Mouse (Mus musculus): ENCODE data around the gene Rbm3. TPM values are rescaled to one million over a fixed set of nuclear protein-coding genes. Genes with fewer than 3 reads are reported as not detected.
A peak's percentile ranks its signal among the peaks of the same experiment; 100 is the strongest.

Rbm3 gene
- total and polyA plus RNA-seq, 3 experiments = 750 to 1,021 TPM; not detected in 1

DNA sequence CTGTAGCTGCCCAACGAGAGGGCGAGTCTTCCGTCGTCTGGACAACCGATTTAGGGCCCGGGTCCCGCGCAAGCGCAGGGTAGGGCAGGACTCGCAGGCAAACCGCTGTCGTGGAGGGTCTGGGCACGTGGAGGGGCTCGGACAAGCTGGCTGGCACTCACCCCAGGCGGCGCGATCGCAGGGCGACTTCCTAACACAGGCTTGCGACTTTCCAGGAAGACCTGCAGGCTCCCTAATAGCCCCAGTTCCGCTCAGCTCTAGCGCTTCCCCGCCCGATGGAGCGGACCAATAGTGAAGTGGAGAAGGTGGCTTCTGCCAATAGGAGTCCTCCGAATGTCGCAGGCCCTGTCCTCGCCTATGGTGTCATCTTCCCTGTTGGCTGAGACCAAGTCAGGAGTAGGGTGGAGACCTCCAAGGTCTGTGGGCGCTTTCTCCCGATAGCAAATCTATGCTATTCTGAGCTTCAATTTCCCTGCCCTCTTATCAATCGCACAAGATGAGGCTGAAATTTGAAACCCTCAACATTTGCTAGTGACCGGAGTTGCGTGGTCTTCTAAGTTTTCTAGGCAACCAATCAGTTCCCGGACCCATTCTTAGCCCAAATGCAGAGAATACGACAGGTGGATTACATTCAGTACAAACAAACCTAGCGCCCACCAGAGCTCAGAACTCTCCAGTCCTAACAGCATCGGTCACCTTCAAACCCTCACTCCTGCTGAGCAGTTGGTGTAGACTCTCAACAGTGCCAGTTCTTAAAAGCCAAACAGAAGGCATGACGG lies 47.1 kb upstream of the Rbm3 start (continued):
- TF ChIP-seq UBTF (IDR thresholded peaks at IDR 0.05; ENCODE audit: borderline replicate concordance, insufficient read depth, low read depth, low read length) = no peak
- TF ChIP-seq RCOR1 (IDR thresholded peaks at IDR 0.05; ENCODE audit: low read depth, low read length) = peak; percentile 73
- TF ChIP-seq BHLHE40 (IDR thresholded peaks at IDR 0.05; ENCODE audit: borderline replicate concordance, low read depth, low read length) = no peak; the same call in 1 of the 2 replicates
- no peak for TF ChIP-seq MYC (IDR thresholded peaks at IDR 0.05; ENCODE audit: low read depth, low read length)

GRCm38 (mm10) chrX:8192126-8192639 lies 46.5 kb upstream of the Rbm3 start:
- Histone ChIP-seq H3K9me3 (replicated peaks; ENCODE audit: insufficient read depth, low read length) (no peaks in the 10 kb centered on the region), H3K27ac (ENCODE audit: control insufficient read depth, low read depth, low read length) (peak overlapping the region; percentile 67), H3K36me3 (ENCODE audit: control insufficient read depth in 1 of 2, insufficient read depth in 2 of 2, low read length in 2 of 2) (peaks cover 0 to 7% of the 10 kb centered on the region in 2 experiments; a peak in 2 of 4 replicates), H3K4me1 (ENCODE audit: control insufficient read depth in 1 of 2, insufficient read depth in 2 of 2, low read length in 2 of 2) (peaks cover 2 to 16% of the 10 kb centered on the region in 2 experiments), H3K9ac (ENCODE audit: control insufficient read depth, low read depth, low read length, poor library complexity, severe bottlenecking) (peak overlapping the region; percentile 92), H3K79me2 (ENCODE audit: control insufficient read depth, insufficient read depth, low read length, poor library complexity) (peaks cover 10% of the 10 kb centered on the region), H3K4me3 (ENCODE audit: control insufficient read depth in 1 of 2, insufficient read depth in 1 of 2, low read depth in 2 of 2, low read length in 2 of 2) (peak overlapping the region; percentile 77 to 91), H3K27me3 (ENCODE audit: control insufficient read depth in 1 of 2, insufficient read depth in 2 of 2, low read length in 2 of 2) (no peaks in the 10 kb centered on the region)
- DNase-seq (ENCODE audit: low read depth, low spot score) = peak; percentile 55
- no peak for TF ChIP-seq ZMIZ1 (IDR thresholded peaks at IDR 0.05; ENCODE audit: low read depth, low read length)
- no peak for TF ChIP-seq NELFE (IDR thresholded peaks at IDR 0.05; ENCODE audit: low read depth, low read length)
- no peak for TF ChIP-seq ZKSCAN1 (IDR thresholded peaks at IDR 0.05; ENCODE audit: low read depth, low read length)
- no peak for TF ChIP-seq HCFC1 (IDR thresholded peaks at IDR 0.05; ENCODE audit: low read depth, low read length)

GRCm38 (mm10) chrX:8182871-8183540 lies 37.3 kb upstream of the Rbm3 start:
- DNase-seq (ENCODE audit: low read depth, low spot score) = no peak
- Histone ChIP-seq H3K27ac (ENCODE audit: control insufficient read depth, low read depth, low read length) (no peak overlapping the region), H3K4me3 (ENCODE audit: control insufficient read depth in 1 of 2, insufficient read depth in 1 of 2, low read depth in 2 of 2, low read length in 2 of 2) (no peak overlapping the region), H3K9me3 (replicated peaks; ENCODE audit: insufficient read depth, low read length) (no peaks in the 10 kb centered on the region), H3K4me1 (ENCODE audit: control insufficient read depth in 1 of 2, insufficient read depth in 2 of 2, low read length in 2 of 2) (peaks cover 3 to 13% of the 10 kb centered on the region in 2 experiments), H3K36me3 (ENCODE audit: control insufficient read depth in 1 of 2, insufficient read depth in 2 of 2, low read length in 2 of 2) (peaks cover 0 to 12% of the 10 kb centered on the region in 2 experiments; a peak in 3 of 4 replicates), H3K27me3 (ENCODE audit: control insufficient read depth in 1 of 2, insufficient read depth in 2 of 2, low read length in 2 of 2) (no peaks in the 10 kb centered on the region), H3K9ac (ENCODE audit: control insufficient read depth, low read depth, low read length, poor library complexity, severe bottlenecking) (no peak overlapping the region), H3K79me2 (ENCODE audit: control insufficient read depth, insufficient read depth, low read length, poor library complexity) (no peaks in the 10 kb centered on the region)
- TF ChIP-seq GABPA (IDR thresholded peaks at IDR 0.05; ENCODE audit: low read depth, low read length) (no peak), KAT2A (conservative IDR thresholded peaks at IDR 0.05; ENCODE audit: low read depth, low read length) (no peak), NELFE (IDR thresholded peaks at IDR 0.05; ENCODE audit: low read depth, low read length) (no peak), MEF2A (IDR thresholded peaks at IDR 0.05; ENCODE audit: extremely low read depth, insufficient replicate concordance, low read depth, low read length, poor library complexity, severe bottlenecking) (no peak), POLR2AphosphoS2 (IDR thresholded peaks at IDR 0.05; ENCODE audit: low read length) (no peak), USF2 (IDR thresholded peaks at IDR 0.05; ENCODE audit: borderline replicate concordance in 1 of 2, insufficient read depth in 1 of 2, low read depth in 1 of 2, low read length in 2 of 2) (no peak), BHLHE40 (IDR thresholded peaks at IDR 0.05; ENCODE audit: borderline replicate concordance, low read depth, low read length) (no peak), JUND (IDR thresholded peaks at IDR 0.05; ENCODE audit: low read depth, low read length) (no peak), SMC3 (IDR thresholded peaks at IDR 0.05; ENCODE audit: low read depth, low read length) (no peak), EP300 (IDR thresholded peaks at IDR 0.05; ENCODE audit: low read depth in 1 of 2, low read length in 2 of 2) (no peak)

All from MEL (cell line).